In the genomic region with DNA sequence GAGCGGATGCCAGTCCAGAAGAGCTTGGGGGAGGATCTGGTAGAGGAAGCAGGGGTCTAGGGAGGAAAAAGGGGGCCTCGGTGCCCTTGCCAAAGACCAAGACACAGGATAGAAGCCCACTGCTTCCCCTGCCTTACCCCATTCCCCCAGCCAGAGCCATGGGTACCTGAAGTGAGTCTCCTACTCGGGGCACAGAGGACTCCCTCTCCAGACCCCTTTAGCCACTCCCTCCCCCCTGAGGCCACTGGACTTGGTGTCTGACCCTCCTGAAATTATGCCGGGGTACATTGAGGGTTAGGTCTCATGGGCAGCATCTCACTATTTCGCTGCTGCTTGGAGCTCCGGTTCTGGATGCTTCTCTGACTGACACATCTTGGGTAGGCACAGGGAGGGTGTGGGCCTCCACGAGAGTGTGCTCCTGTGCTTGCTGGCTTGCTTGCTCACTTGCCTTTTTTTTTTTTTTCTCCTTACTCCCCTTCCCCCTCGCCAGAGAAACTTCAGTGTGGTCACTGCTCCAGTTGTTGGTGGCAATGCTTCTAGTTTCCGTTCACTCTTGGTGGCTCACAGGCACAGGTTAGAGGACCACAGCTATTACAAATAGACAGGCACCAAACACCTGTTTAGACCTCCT, we compare ENCODE assay signal across 8 mouse cellular contexts. TPM values are rescaled to one million over a fixed set of nuclear protein-coding genes. Genes with fewer than 3 reads are reported as not detected.
DNase-seq lines count a peak whose midpoint lies in the region; ATAC-seq and TF ChIP-seq lines count a peak whose summit lies in the region.
"Not testable (repeated sequence)": the region's sequence is repeated elsewhere in the genome, so short reads cannot be mapped to it uniquely, and the experiment has no call there.

No protein-coding gene starts in this region.

- peak; percentile 60 for DNase-seq in CD4-positive helper T cell, adult 2 months (ENCODE audit: low read depth, low spot score)
- DNase-seq in liver, adult 2 months (ENCODE audit: extremely low read depth, low read depth, low spot score): peak; percentile 41
- DNase-seq in midbrain, postnatal 0 days (ENCODE audit: low spot score): not testable (repeated sequence)
- peak; percentile 61 for DNase-seq in splenic B cell, adult 2 months (ENCODE audit: low read depth, low spot score)

- ATAC-seq in cerebellum, adult (ENCODE audit: insufficient number of reproducible peaks, low FRiP score, low TSS enrichment): peak; percentile 59
- peak; percentile 41 for ATAC-seq in forebrain, embryonic 13.5 days
- peak; percentile 32 for ATAC-seq in heart, embryonic 16.5 days (replicated peaks; ENCODE audit: extremely low read depth, insufficient read depth, low FRiP score)
- ATAC-seq in kidney, embryonic 16.5 days (ENCODE audit: low FRiP score, low TSS enrichment): peak; percentile 77
- peak; percentile 65 for ATAC-seq in midbrain, postnatal 0 days (ENCODE audit: low FRiP score)

- TF ChIP-seq POLR2A in liver, adult 2 months (IDR thresholded peaks at IDR 0.05; ENCODE audit: extremely low read depth, insufficient read depth, low read length): not testable (repeated sequence)

- H3K27me3 ChIP-seq in forebrain, embryonic 13.5 days; heart, embryonic 16.5 days (ENCODE audit: control insufficient read depth, insufficient read depth, low read length); kidney, embryonic 16.5 days (ENCODE audit: insufficient read depth, low read length); liver, adult 2 months (ENCODE audit: control insufficient read depth, insufficient read depth, low read length); midbrain, postnatal 0 days (ENCODE audit: insufficient read depth, low read length); splenic B cell, adult 2 months (ENCODE audit: control insufficient read depth, insufficient read depth, low read length, poor library complexity, severe bottlenecking): not testable (repeated sequence)

- H3K9me3 ChIP-seq in forebrain, embryonic 13.5 days (replicated peaks); heart, embryonic 16.5 days (replicated peaks; ENCODE audit: control insufficient read depth, low read length); kidney, embryonic 16.5 days (ENCODE audit: low read length); midbrain, postnatal 0 days (ENCODE audit: low read length): not testable (repeated sequence)

- not testable (repeated sequence) for H3K27ac ChIP-seq in forebrain, embryonic 13.5 days; heart, embryonic 16.5 days (ENCODE audit: low read length); kidney, embryonic 16.5 days (ENCODE audit: low read length); liver, adult 2 months (replicated peaks; ENCODE audit: insufficient read depth, low read depth, low read length); midbrain, postnatal 0 days (ENCODE audit: low read depth, low read length)

- not testable (repeated sequence) for H3K36me3 ChIP-seq in forebrain, embryonic 13.5 days (ENCODE audit: poor library complexity, severe bottlenecking); heart, embryonic 16.5 days (ENCODE audit: control insufficient read depth, insufficient read depth); kidney, embryonic 16.5 days (ENCODE audit: insufficient read depth, low read length); liver, adult 2 months (ENCODE audit: control insufficient read depth, insufficient read depth, low read length); midbrain, postnatal 0 days (ENCODE audit: insufficient read depth, low read length); splenic B cell, adult 2 months (ENCODE audit: control insufficient read depth, insufficient read depth, low read length, poor library complexity, severe bottlenecking)

- not testable (repeated sequence) for H3K4me1 ChIP-seq in forebrain, embryonic 13.5 days; heart, embryonic 16.5 days (ENCODE audit: control insufficient read depth, insufficient read depth, low read length); kidney, embryonic 16.5 days (ENCODE audit: insufficient read depth, low read length); liver, adult 2 months (ENCODE audit: control insufficient read depth, insufficient read depth, low read length); midbrain, postnatal 0 days (ENCODE audit: insufficient read depth, low read length)

- peak overlapping the region; percentile 37 for H3K4me3 ChIP-seq in forebrain, embryonic 13.5 days
- not testable (repeated sequence) for H3K4me3 ChIP-seq in heart, embryonic 16.5 days (ENCODE audit: low read length); kidney, embryonic 16.5 days (ENCODE audit: low read length); liver, adult 2 months (ENCODE audit: insufficient read depth, low read depth, low read length)
- H3K4me3 ChIP-seq in midbrain, postnatal 0 days (ENCODE audit: low read depth, low read length): peak overlapping the region; percentile 44

- H3K79me2 ChIP-seq in liver, adult 2 months (ENCODE audit: control insufficient read depth, insufficient read depth, low read length): not testable (repeated sequence)

- not testable (repeated sequence) for TF ChIP-seq CTCF in liver, adult 2 months (IDR thresholded peaks at IDR 0.05; ENCODE audit: low read depth, low read length); midbrain, postnatal 0 days (IDR thresholded peaks at IDR 0.05)

- peak overlapping the region; percentile 45 for H3K4me2 ChIP-seq in forebrain, embryonic 13.5 days
- peak overlapping the region; percentile 54; the same call in 1 of the 2 replicates for H3K4me2 ChIP-seq in heart, embryonic 16.5 days (ENCODE audit: low read depth, low read length)
- not testable (repeated sequence) for H3K4me2 ChIP-seq in kidney, embryonic 16.5 days (replicated peaks; ENCODE audit: low read depth, low read length)
- peak overlapping the region; percentile 20; the same call in 1 of the 2 replicates for H3K4me2 ChIP-seq in midbrain, postnatal 0 days (ENCODE audit: low read depth, low read length, poor library complexity, severe bottlenecking)

- not testable (repeated sequence) for H3K9ac ChIP-seq in forebrain, embryonic 13.5 days; heart, embryonic 16.5 days (ENCODE audit: low read length); kidney, embryonic 16.5 days (replicated peaks; ENCODE audit: low read length); liver, adult 2 months (ENCODE audit: low read depth, low read length); midbrain, postnatal 0 days (replicated peaks; ENCODE audit: low read length, poor library complexity, severe bottlenecking)

- 83% methylated on average over 7 of the region's 9 CpGs for WGBS in forebrain, embryonic 13.5 days
- WGBS in heart, embryonic 16.5 days: 76% methylated on average over 6 of the region's 9 CpGs
- WGBS in kidney, embryonic 16.5 days: 80% methylated on average over 6 of the region's 9 CpGs
- WGBS in liver, adult 2 months: 83% methylated on average over 7 of the region's 9 CpGs
- WGBS in midbrain, postnatal 0 days: 90% methylated on average over 6 of the region's 9 CpGs

RNA-seq across cellular contexts. Expression of a gene that starts 32.5 kb away (rescaled TPM):
- 15.7 and 18.2 TPM in 2 replicates for polyA plus RNA-seq in forebrain, embryonic 13.5 days (2015; fragmentation: Nextera tagmentation; extraction: Ambion mirVana)
- polyA plus RNA-seq in heart, embryonic 16.5 days (2015; fragmentation: Nextera tagmentation; extraction: Ambion mirVana): 12.6 and 13.7 TPM in 2 replicates
- polyA plus RNA-seq in kidney, embryonic 16.5 days (2015; fragmentation: Nextera tagmentation; extraction: Ambion mirVana): 20.2 and 23.3 TPM in 2 replicates
- total RNA-seq in liver, adult 2 months (2014; rRNA removed): 12.1 and 12.4 TPM in 2 replicates
- polyA plus RNA-seq in liver, adult 2 months (2012; rRNA removed): 9.4 and 10.8 TPM in 2 replicates
- total RNA-seq in midbrain, postnatal 0 days (2014; rRNA removed): 56.0 and 59.8 TPM in 2 replicates
- 13.4 and 15.8 TPM in 2 replicates for polyA plus RNA-seq in midbrain, postnatal 0 days (2015; fragmentation: Nextera tagmentation; extraction: Ambion mirVana)
